Mouse (Mus musculus): Measurements from ENCODE around the gene Phc2.

DNA sequence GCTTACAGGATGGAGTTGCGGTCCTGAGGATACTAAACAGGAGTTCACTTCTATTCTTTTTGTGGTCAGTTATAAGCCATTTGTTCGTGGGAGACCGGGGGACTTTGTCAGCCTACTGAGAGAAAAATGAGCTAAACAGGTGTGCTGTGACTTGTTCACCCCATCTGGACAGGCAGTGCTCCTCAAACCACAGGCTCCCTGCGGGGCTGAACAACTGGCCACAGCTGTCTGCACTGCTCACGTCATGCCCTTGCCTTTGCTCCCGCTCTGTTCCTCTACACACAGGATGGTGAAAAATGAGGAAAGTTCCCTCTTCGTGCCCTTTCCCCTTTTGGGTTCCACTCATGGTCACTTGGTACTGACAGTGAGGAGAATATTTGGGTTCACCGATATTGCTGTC lies 6.6 kb downstream of the Phc2 start:
- TF ChIP-seq POLR2A (IDR thresholded peaks at IDR 0.05; ENCODE audit: borderline replicate concordance, extremely low read depth, low read depth, low read length) (no peak), CTCF (IDR thresholded peaks at IDR 0.05; ENCODE audit: insufficient read depth, low read length) (no peak)
